Mouse (Mus musculus): ENCODE results near the gene Ncoa4.

DNA sequence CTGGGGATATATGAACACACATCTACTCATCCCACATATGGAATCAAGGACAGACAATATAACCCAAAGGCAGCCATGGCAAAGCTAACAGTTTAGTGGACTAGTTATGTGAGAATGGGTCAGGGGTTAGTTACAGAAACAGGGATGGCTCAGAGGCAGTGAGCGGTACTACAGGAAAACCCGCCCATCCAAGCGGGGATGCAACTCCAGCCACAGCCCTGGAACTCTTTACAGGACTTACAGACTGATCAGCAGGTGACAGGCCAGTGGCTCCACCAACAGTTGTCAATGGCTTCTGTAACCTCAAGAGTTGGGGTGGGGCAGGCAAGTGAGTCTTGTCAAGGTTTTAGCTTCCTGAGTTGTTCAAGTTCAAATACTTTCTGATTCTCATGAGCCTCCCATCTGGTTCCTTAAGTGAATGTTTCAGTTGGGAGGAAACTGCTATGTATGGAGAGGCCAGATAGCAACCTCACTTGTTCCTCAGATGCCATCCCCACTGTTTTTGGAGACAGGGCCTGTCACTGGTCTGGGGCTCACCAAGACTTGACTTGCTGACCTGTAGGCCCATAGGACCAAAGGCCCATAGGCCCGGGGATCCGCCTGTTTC lies 19.2 kb upstream of the Ncoa4 start:
- TF ChIP-seq CTCF (IDR thresholded peaks at IDR 0.05; ENCODE audit: control insufficient read depth, insufficient read depth, insufficient replicate concordance, low read depth, low read length), result no peak
- no peak for TF ChIP-seq POLR2A (IDR thresholded peaks at IDR 0.05; ENCODE audit: control insufficient read depth, low read depth, low read length)

All from testis, adult 2 months (tissue).